Mouse (Mus musculus): ENCODE results near the gene Dkk3.

- TF ChIP-seq ZC3H11A (IDR thresholded peaks at IDR 0.05; ENCODE audit: borderline replicate concordance, low read depth, low read length) (no peak), HCFC1 (IDR thresholded peaks at IDR 0.05; ENCODE audit: borderline replicate concordance, insufficient read depth, low read length) (no peak), MAFK (IDR thresholded peaks at IDR 0.05; ENCODE audit: insufficient read depth, low read depth, low read length) (no peak), CHD2 (IDR thresholded peaks at IDR 0.05; ENCODE audit: low read depth, low read length) (no peak)
These were observed 28.2 kb downstream of the Dkk3 start for GRCm38 (mm10) chr7:112130660-112131059.

Data from ES-E14 (cell line).